Mouse (Mus musculus): ENCODE results near the gene Nsdhl. TPM values are rescaled to one million over a fixed set of nuclear protein-coding genes. Genes with fewer than 3 reads are reported as not detected.

Gene Nsdhl
- polyA plus RNA-seq, 1 experiment, result 74.4 TPM

DNA sequence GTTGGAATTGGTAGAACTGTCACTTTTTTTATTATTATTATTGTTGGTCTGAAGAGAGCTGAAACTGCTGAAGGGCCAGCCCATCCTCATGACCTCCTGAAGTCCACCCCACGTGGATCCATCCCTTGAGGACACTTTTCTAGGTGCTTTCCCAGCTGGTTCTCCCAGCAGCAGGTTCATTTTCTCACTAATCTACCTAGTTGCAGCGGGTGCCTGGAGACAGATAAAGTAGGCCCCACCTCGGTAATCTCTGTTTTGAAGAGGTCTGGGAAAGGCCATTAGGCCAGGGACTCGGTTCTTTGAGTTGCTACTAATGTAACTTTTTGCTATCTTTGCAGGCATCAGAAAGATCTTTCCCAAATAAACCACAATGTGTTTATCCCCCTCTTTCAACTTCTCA, 87.3 kb downstream of the Nsdhl start:
- Histone ChIP-seq H3K4me3 (no peak overlapping the region), H3K27me3 (ENCODE audit: control insufficient read depth, insufficient read depth, insufficient read length) (no peaks in the 10 kb centered on the region), H3K4me2 (ENCODE audit: low read depth) (no peak overlapping the region), H3K79me2 (ENCODE audit: control insufficient read depth, insufficient read depth) (no peaks in the 10 kb centered on the region), H3ac (ENCODE audit: control insufficient read depth, insufficient read length) (no peak overlapping the region), H3K36me3 (ENCODE audit: control insufficient read depth, insufficient read depth) (no peaks in the 10 kb centered on the region)
- TF ChIP-seq TCF12 (IDR thresholded peaks at IDR 0.05; ENCODE audit: insufficient read depth, poor library complexity, severe bottlenecking) (no peak), MAX (IDR thresholded peaks at IDR 0.05; ENCODE audit: low read depth) (no peak), SRF (IDR thresholded peaks at IDR 0.05; ENCODE audit: control insufficient read depth, insufficient read length, low read depth) (no peak), REST (IDR thresholded peaks at IDR 0.05; ENCODE audit: insufficient read depth, insufficient read length) (no peak), USF1 (IDR thresholded peaks at IDR 0.05; ENCODE audit: low read depth) (no peak), POLR2AphosphoS2 (IDR thresholded peaks at IDR 0.05; ENCODE audit: insufficient read length, low read depth) (no peak), E2F4 (IDR thresholded peaks at IDR 0.05; ENCODE audit: insufficient read depth) (no peak), MYOG (IDR thresholded peaks at IDR 0.05; ENCODE audit: control insufficient read depth in 1 of 3, insufficient read depth in 1 of 3, insufficient read length in 2 of 3, low read depth in 2 of 3) (no peak), POLR2A (IDR thresholded peaks at IDR 0.05; ENCODE audit: insufficient read length, low read depth) (no peak), CEBPB (IDR thresholded peaks at IDR 0.05; ENCODE audit: insufficient read depth, poor library complexity, severe bottlenecking) (no peak), MYOD1 (IDR thresholded peaks at IDR 0.05; ENCODE audit: control insufficient read depth in 1 of 3, insufficient read length in 2 of 3, low read depth in 2 of 3) (no peak), TCF3 (IDR thresholded peaks at IDR 0.05; ENCODE audit: insufficient read length, low read depth) (no peak)

DNA sequence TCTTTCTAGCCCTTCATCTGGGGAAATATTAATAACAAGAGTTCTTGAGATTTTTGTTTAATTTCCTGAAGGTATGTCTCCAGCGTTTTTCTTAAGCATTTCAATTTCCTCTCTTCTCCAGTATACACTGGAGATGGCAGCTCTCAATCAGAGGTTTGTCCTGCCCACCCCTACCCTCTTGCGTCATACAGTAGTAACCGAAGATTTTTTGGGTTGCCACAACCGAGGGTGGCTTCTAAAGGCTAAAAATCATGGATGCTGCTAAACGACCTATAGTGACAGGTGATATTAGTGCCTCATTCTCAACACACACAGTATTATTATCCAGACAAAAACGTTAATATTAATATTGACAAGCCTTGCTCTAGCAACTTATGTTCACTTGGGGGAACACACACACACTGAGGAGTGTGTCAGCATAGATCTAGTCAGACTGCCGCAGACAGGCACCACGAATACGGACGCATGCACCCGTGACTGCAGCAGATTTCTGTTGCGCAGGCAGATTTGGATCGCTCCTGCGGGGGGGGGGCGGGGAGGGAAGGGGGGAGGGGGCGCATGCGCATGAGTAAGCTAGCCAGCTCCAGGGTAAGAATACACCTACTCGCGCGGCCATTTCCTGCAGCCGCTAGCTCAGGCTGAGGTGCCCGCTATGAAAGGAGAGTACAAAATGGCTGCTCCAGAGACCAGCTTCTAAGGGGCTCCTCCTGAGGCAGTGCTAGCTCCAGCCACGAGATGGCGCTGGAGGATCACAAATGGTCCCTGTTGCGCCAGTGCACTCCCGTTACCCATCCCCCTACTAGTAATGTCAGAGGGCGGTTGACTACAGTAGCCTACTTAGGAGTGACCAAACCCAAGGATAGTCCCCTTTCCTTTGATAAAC, 89.5 kb downstream of the Nsdhl start:
- peak overlapping the region; percentile 64 for H3K4me2 ChIP-seq (ENCODE audit: low read depth)
- no peak overlapping the region for H3ac ChIP-seq (ENCODE audit: control insufficient read depth, insufficient read length)
- TF ChIP-seq MYOG (IDR thresholded peaks at IDR 0.05; ENCODE audit: control insufficient read depth in 1 of 3, insufficient read depth in 1 of 3, insufficient read length in 2 of 3, low read depth in 2 of 3), result no peak
- no peak for TF ChIP-seq TCF3 (IDR thresholded peaks at IDR 0.05; ENCODE audit: insufficient read length, low read depth)
- TF ChIP-seq POLR2A (IDR thresholded peaks at IDR 0.05; ENCODE audit: insufficient read length, low read depth), result peak; percentile 70
- TF ChIP-seq E2F4 (IDR thresholded peaks at IDR 0.05; ENCODE audit: insufficient read depth), result no peak
- TF ChIP-seq CEBPB (IDR thresholded peaks at IDR 0.05; ENCODE audit: insufficient read depth, poor library complexity, severe bottlenecking), result no peak
- TF ChIP-seq USF1 (IDR thresholded peaks at IDR 0.05; ENCODE audit: low read depth), result no peak
- no peak for TF ChIP-seq SRF (IDR thresholded peaks at IDR 0.05; ENCODE audit: control insufficient read depth, insufficient read length, low read depth)
- peak; percentile 52 for TF ChIP-seq POLR2AphosphoS2 (IDR thresholded peaks at IDR 0.05; ENCODE audit: insufficient read length, low read depth)
- TF ChIP-seq MYOD1 (IDR thresholded peaks at IDR 0.05; ENCODE audit: control insufficient read depth in 1 of 3, insufficient read length in 2 of 3, low read depth in 2 of 3), result peak in 1 of 3 experiments; percentile 3
- H3K36me3 ChIP-seq (ENCODE audit: control insufficient read depth, insufficient read depth), result no peaks in the 10 kb centered on the region
- no peaks in the 10 kb centered on the region for H3K27me3 ChIP-seq (ENCODE audit: control insufficient read depth, insufficient read depth, insufficient read length)
- H3K4me3 ChIP-seq, result peak overlapping the region; percentile 12
- no peaks in the 10 kb centered on the region for H3K79me2 ChIP-seq (ENCODE audit: control insufficient read depth, insufficient read depth)

Other genes with a start within 250 kb of the Nsdhl start
- gene Gabrq, start 93.4 kb upstream of the Nsdhl start, polyA plus RNA-seq (2012; fragmentation: generic; extraction: Trizol), result not detected
- gene Cetn2, start 146 bp upstream of the Nsdhl start, polyA plus RNA-seq (2012; fragmentation: generic; extraction: Trizol), result 22.3 TPM
- gene Zfp185, start 68.8 kb downstream of the Nsdhl start, polyA plus RNA-seq (2012; fragmentation: generic; extraction: Trizol), result not detected
- 0.07 TPM for gene Pnma5, start 118.5 kb downstream of the Nsdhl start, polyA plus RNA-seq (2012; fragmentation: generic; extraction: Trizol)
- gene Pnma3, start 146.2 kb downstream of the Nsdhl start, polyA plus RNA-seq (2012; fragmentation: generic; extraction: Trizol), result not detected
- gene Xlr4a, start 163.9 kb downstream of the Nsdhl start, polyA plus RNA-seq (2012; fragmentation: generic; extraction: Trizol), result 0.55 TPM
- gene Xlr3a, start 178.5 kb downstream of the Nsdhl start, polyA plus RNA-seq (2012; fragmentation: generic; extraction: Trizol), result 1.9 TPM
- gene Gm14685, start 198.5 kb downstream of the Nsdhl start, polyA plus RNA-seq (2012; fragmentation: generic; extraction: Trizol), result not detected
- not detected for gene Xlr5b, start 230.2 kb downstream of the Nsdhl start, polyA plus RNA-seq (2012; fragmentation: generic; extraction: Trizol)
- not detected for gene DXBay18, start 230.9 kb downstream of the Nsdhl start, polyA plus RNA-seq (2012; fragmentation: generic; extraction: Trizol)

All from myocyte (in vitro differentiated cells).